Mouse (Mus musculus) lung, adult 2 months (tissue): ENCODE data around the gene Drg1. TPM values are rescaled to one million over a fixed set of nuclear protein-coding genes. Genes with fewer than 3 reads are reported as not detected.

Source experiments
- DNase-seq: peaks from one replicate; pipeline ENCODE4 v3.0.0; 2022
- H3K4me1 ChIP-seq: fragments of 200-500 bp; 2 replicates; pipeline ENCODE4 v1.6.1; 2011; ENCODE audit warnings: low read length; ENCODE audit not compliant: control insufficient read depth, insufficient read depth
- H3K4me3 ChIP-seq: fragments of 200-500 bp; replicated peaks from 2 replicates; pipeline ENCODE3; 2011; ENCODE audit warnings: low read depth, mild to moderate bottlenecking, control low read depth, low read length; ENCODE audit errors: extremely low read depth
- CTCF ChIP-seq: fragments of 200-500 bp; IDR thresholded peaks from 2 replicates; pipeline ENCODE4 v1.5.1; 2011; ENCODE audit warnings: mild to moderate bottlenecking, low read length, control low read depth; ENCODE audit not compliant: insufficient read depth
- POLR2A ChIP-seq: fragments of 200-500 bp; IDR thresholded peaks from 2 replicates; pipeline ENCODE4 v1.6.1; 2011; ENCODE audit warnings: low read depth, mild to moderate bottlenecking, control low read depth, low read length, borderline replicate concordance; ENCODE audit errors: extremely low read depth
- WGBS: fragments of 180-500 bp; shearing (Covaris S2); methylation state at CpG from one replicate; pipeline ENCODE4 v1.1.7; 2018; 5-methylcytosine and 5-hydroxymethylcytosine counted together
- polyA plus RNA-seq: library from polyadenylated mRNA; depleted of rRNA; stranded (reverse); fragments of >200 nt; gene quantifications from 2 replicates; pipeline ENCODE4 v1.2.3, GENCODE M21; 2012

Gene Drg1
- polyA plus RNA-seq, 1 experiment: 21.5 TPM

DNA sequence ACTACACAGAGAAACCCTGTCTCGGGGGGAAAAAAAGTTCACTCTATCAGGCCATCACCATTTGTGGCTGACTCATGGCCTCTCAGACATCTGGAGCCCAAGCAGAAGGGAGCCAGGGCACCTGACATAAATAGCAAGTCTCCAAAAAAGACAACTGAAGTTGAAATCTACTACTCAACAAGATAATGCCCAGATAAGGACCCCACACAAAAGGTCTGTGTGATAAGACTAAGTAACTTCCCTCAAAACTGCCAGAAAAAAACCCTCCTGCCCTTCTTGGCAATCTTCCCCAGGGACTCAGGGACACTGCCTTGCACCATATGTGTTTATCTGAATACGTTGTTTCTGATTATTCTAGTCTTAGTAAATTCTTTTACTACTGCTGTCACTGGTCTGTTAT is 13.5 kb upstream of the Drg1 start:
- Histone ChIP-seq H3K4me1 (0 out of 2 replicates have a peak, but pooled peaks cover 2% of the 10 kb centered on the region), H3K4me3 (no peak overlapping the region)
- 67% methylated on average over 2 of the region's 2 CpGs for WGBS
- no peak for DNase-seq
- no peak for TF ChIP-seq CTCF
- no peak for TF ChIP-seq POLR2A

DNA sequence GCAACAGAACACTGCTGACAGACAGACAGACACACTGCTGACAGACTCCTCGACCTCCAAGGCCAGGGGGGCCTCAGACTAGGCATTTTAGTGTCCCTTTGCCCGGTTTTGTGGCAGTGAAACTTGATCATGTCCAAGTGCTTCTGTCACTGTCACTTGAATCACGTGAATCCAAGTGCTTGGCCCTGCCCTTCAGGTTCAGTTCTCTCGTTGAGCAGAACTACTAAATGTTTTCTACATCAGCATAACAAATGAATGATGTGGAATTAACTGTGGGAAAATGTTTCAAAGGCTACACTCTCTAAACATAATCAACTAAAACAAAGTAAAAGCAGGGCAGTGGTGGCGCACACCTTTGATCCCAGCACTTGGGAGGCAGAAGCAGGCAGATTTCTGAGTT is 12.1 kb upstream of the Drg1 start:
- WGBS: 52% methylated on average over 5 of the region's 5 CpGs

DNA sequence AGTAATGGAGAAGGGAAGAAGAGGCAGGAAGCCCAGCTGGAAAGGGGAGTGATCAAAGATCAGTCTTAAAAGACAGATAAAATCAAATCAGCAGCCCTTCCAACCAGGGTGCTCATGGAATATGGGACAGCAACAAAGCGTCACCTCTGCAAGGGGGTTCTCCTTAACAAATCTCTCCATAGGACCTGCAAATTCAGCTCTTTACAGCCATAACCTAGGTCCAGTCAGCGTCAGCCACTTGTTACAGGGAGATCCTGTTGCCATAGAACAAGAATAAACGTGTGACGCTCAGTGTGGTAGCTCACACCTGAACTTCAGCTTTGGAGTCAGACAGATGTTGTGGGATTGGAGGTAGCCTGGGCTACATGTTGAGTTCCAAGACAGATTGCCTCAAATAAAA is 3.0 kb upstream of the Drg1 start:
- Histone ChIP-seq H3K4me3 (no peak overlapping the region), H3K4me1 (peaks cover 5% of the 10 kb centered on the region)
- WGBS: 25% methylated on average over 4 of the region's 4 CpGs
- TF ChIP-seq POLR2A (no peak), CTCF (no peak)
- no peak for DNase-seq

More for the DNA sequence above, 12.1 kb upstream of the Drg1 start:
- Histone ChIP-seq H3K4me3 (no peak overlapping the region), H3K4me1 (no peaks in the 10 kb centered on the region)
- DNase-seq: no peak
- TF ChIP-seq POLR2A (no peak), CTCF (no peak)

DNA sequence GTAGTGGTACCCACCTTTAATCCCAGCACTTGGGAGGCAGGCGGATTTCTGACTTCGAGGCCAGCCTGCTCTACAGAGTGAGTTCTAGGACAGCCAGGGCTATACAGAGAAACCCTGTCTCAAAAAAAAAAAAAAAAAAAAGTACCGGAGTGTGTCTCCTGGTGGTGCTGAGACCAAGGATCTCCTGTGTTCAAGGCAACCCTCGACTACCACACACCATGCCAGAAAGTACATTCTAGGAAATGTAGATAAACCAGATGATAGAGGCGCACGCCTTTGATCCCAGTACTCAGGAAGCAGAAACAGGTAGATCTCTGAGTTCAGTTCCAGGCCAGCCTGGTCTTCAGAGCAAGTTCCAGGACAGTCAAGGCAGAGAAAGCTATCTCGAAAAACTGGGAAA is 918 bp upstream of the Drg1 start:
- TF ChIP-seq POLR2A: no peak
- TF ChIP-seq CTCF: no peak
- Histone ChIP-seq H3K4me3 (peak overlapping the region; percentile 96), H3K4me1 (peaks cover 5% of the 10 kb centered on the region)
- WGBS: 38% methylated on average over 7 of the region's 7 CpGs
- no peak for DNase-seq

DNA sequence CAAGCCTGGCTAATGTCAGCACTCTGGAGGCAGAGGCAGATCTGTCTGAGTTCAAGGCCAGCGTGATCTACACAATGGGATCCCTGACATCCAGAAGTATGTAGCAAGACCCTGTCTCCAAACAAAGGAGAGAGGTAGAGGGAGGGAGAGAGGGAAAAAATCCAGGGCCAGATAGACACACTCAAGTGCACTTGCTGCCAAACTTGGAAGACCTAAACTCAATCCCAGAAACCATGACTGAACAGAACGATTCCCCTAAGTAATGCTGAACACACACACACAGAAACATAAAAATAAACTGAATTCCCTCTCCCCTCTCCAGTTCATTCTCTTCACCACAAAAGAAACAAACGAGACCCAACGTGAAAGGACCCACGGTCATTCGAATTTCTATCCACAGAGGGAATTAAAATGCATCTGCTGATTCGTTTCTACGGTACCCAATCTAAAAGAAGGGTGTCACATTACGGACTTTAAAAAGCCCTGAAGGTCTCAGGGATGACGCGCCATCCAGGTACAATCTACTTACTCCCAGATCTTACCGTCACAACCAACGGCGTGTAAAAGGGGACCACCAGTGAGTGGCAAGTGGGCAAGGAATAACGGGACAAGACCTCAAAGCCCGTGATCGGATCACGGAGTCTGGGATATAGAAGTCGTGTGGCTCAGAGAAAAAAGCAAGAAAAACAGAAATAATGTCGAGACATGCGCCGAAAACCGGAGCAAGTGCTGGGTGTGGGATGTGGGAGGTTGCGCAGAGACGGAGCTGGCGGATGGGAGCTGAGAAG is 730 bp downstream of the Drg1 start:
- 2% methylated on average over 26 of the region's 26 CpGs for WGBS
- TF ChIP-seq POLR2A (no peak), CTCF (no peak)
- DNase-seq: peak; percentile 33
- Histone ChIP-seq H3K4me3 (peak overlapping the region; percentile 80), H3K4me1 (peaks cover 5% of the 10 kb centered on the region)

DNA sequence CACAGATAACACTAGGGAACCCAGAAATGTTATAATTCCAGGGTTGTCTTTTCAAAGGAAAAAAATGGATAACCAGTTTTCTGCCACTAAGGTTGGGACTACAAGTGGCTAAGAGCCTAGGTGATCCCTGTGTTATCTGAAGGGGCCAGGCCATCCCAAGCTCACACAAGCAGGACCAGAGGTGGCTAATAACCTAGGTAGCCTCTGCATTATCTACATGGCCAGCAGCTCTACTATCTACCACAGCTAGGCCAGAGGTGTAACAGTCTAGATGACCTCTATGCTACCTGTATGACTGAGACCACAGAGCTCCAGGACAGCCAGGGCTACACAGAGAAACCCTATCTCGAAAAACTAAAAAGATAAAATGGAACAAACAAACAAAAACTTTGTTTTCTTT is 6.7 kb downstream of the Drg1 start:
- no peaks in the 10 kb centered on the region; the same call in 1 of the 2 replicates for H3K4me1 ChIP-seq
- WGBS: 86% methylated on average over 1 of the region's 1 CpGs
- no peak for TF ChIP-seq POLR2A
- no peak for TF ChIP-seq CTCF
- no peak for DNase-seq
- H3K4me3 ChIP-seq: no peak overlapping the region

DNA sequence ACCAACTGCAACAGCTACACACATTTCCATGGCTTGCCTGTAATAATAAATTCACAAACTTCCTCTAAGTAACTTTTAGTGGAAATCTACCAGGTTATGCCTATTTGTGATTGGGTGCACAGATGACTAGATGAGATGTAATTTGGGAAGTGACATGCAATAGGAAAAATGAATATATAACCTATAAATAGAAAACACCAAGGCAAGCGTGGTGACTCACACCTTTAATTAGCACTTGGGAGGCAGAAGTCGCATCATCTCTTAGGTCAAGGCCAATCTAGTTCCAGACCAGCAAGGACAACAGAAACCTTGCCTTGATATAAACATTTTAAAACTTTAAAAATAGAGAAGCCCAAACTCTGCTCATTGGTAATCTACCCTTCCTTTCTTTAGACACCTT is 18.8 kb downstream of the Drg1 start:
- TF ChIP-seq CTCF: no peak
- no peak for TF ChIP-seq POLR2A
- WGBS: 78% methylated on average over 2 of the region's 2 CpGs
- H3K4me3 ChIP-seq: no peak overlapping the region
- DNase-seq: no peak
- H3K4me1 ChIP-seq: no peaks in the 10 kb centered on the region

DNA sequence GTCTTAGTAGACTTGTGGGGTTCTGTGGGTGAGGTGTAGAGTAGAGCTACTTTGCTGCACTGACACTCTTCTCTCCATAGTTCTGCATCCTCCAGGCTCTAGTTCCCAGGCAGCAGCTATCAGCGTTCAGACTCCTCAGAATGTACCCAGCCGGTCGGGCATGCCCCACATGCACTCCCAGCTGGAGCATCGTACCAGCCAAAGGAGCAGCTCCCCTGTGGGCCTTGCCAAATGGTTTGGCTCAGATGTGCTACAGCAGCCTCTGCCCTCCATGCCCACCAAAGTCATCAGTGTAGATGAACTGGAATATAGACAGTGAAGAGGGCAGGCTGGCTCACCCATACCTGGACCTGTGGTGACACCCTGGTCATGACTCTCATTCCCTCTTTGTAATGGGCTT is 22.4 kb downstream of the Drg1 start:
- Histone ChIP-seq H3K4me1 (no peaks in the 10 kb centered on the region), H3K4me3 (no peak overlapping the region)
- TF ChIP-seq POLR2A: no peak
- TF ChIP-seq CTCF: no peak
- DNase-seq: no peak
- WGBS: 75% methylated on average over 4 of the region's 4 CpGs

DNA sequence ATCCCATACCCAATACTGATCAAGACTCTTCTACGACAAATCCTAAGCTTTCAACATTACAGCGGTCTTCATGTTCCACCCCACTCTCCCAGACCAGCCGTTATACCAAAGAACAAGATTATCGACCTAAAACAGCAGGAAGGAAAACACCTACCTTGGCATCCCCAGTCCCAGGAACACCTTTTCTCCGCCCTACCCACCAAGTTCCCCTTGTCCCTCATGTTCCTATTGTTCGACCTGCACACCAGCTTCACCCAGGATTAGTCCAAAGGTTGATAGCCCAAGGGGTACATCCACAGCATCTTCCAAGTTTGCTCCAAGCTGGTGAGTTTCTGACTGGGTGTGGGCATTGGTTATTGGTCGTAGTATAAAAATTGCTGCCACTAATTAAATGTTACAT is 23.8 kb downstream of the Drg1 start:
- WGBS: 91% methylated on average over 7 of the region's 7 CpGs
- H3K4me1 ChIP-seq: no peaks in the 10 kb centered on the region
- no peak overlapping the region for H3K4me3 ChIP-seq
- TF ChIP-seq POLR2A: no peak
- no peak for TF ChIP-seq CTCF
- no peak for DNase-seq

DNA sequence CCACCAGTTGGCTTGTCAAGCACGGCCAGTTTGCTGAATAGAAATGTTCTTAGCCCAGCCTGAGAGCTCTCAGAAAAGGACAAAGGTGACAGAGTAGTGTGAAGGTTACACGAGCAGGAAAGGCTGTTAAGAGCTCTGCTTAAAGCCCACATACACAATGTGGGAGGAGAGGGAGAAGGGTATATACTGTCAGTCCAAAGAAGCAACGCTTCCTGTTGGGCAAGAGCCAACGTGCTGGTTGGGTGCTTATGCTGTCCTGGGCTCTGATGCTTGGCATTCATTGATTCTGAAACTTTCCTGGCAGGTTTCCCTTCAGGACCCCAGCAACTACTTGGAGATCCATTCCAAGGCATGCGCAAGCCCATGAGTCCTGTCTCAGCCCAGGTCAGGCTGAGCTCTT is 30.9 kb downstream of the Drg1 start:
- no peak overlapping the region for H3K4me3 ChIP-seq
- TF ChIP-seq POLR2A: no peak
- no peak for TF ChIP-seq CTCF
- 65% methylated on average over 5 of the region's 5 CpGs for WGBS
- DNase-seq: no peak
- H3K4me1 ChIP-seq: no peaks in the 10 kb centered on the region; the same call in 1 of the 2 replicates

DNA sequence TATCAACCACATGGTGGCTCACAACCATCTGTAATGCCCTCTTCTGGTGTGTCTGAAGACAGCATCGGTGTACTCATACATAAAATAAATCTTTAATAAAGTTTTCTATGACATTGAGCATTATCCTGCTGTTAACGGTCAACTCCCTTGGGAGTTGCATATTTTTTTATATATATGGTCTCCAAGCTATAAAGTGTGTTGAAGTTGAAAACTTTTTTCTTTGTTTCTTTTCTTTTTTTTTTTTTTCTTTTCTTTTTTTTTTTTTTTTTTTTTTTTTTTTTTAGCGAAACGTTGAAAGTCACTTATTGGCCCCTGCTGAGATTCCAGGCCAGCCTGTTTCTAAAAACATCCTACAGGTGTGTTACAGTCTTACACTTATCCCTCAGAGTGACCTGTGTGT is 32.5 kb downstream of the Drg1 start:
- no peak overlapping the region for H3K4me3 ChIP-seq
- no peaks in the 10 kb centered on the region; the same call in 1 of the 2 replicates for H3K4me1 ChIP-seq
- WGBS: 92% methylated on average over 4 of the region's 4 CpGs
- no peak for TF ChIP-seq CTCF
- no peak for TF ChIP-seq POLR2A
- no peak for DNase-seq

DNA sequence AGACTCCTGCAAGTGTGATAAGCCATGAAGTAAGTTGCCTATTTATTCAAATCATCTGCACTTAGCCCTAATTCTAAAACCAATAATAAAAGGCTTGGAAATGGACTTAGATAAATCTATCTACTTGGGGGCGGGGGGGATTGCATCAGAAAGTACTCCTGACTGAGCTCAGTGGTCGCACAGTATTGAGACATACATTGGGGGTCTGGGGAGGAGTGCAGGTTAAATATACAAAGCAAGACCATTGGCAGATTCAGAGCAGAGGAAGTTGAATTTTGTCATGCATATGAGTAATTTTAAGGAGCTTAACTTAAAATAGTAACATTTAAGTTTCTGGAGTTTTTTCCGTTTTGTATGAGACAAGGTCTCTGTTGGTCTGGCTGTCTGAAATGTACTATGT is 34.0 kb downstream of the Drg1 start:
- WGBS: 82% methylated on average over 3 of the region's 3 CpGs
- Histone ChIP-seq H3K4me3 (no peak overlapping the region), H3K4me1 (no peaks in the 10 kb centered on the region; the same call in 1 of the 2 replicates)
- no peak for DNase-seq
- TF ChIP-seq POLR2A (no peak), CTCF (no peak)
